Mouse (Mus musculus) MEL (cell line): ENCODE results near the gene Hspa2. TPM values are rescaled to one million over a fixed set of nuclear protein-coding genes. Genes with fewer than 3 reads are reported as not detected.

Experiments
- DNase-seq: peaks from one replicate; pipeline ENCODE4 v3.0.0; 2011; ENCODE audit warnings: low read depth, low spot score
- H3K27ac ChIP-seq: 2 replicates; pipeline ENCODE4 v1.5.1; 2012; ENCODE audit warnings: low read depth, mild to moderate bottlenecking, control low read depth, low read length, moderate library complexity; ENCODE audit not compliant: control insufficient read depth
- H3K27me3 ChIP-seq, 2 experiments: fragments of 150-350 bp in 1 of 2; sonication (generic) in 1 of 2; 2 replicates each; pipeline ENCODE4 v1.6.1; 2012; ENCODE audit warnings: low read length in 2 of 2, mild to moderate bottlenecking in 2 of 2, improper control_type of control experiment in 1 of 2, moderate library complexity in 1 of 2; ENCODE audit not compliant: insufficient read depth in 2 of 2, control insufficient read depth in 1 of 2
- H3K36me3 ChIP-seq, 2 experiments: 2 replicates each; pipeline ENCODE4 v1.6.1; 2012 to 2014; ENCODE audit warnings: low read length in 2 of 2, improper control_type of control experiment in 1 of 2, inconsistent platforms in 1 of 2, mild to moderate bottlenecking in 1 of 2; ENCODE audit not compliant: insufficient read depth in 2 of 2, control insufficient read depth in 1 of 2
- H3K4me1 ChIP-seq, 2 experiments: fragments of 150-350 bp in 1 of 2; sonication (generic) in 1 of 2; 2 replicates each; pipeline ENCODE4 v1.6.1; 2012; ENCODE audit warnings: low read length in 2 of 2, improper control_type of control experiment in 1 of 2, mild to moderate bottlenecking in 1 of 2; ENCODE audit not compliant: insufficient read depth in 2 of 2, control insufficient read depth in 1 of 2
- H3K4me3 ChIP-seq, 2 experiments: fragments of 150-350 bp in 1 of 2; sonication (generic) in 1 of 2; 2 replicates each; pipeline ENCODE4 v1.5.1; 2012; ENCODE audit warnings: low read depth in 2 of 2, low read length in 2 of 2, mild to moderate bottlenecking in 2 of 2, moderate library complexity in 2 of 2, control low read depth in 1 of 2, improper control_type of control experiment in 1 of 2; ENCODE audit not compliant: control insufficient read depth in 1 of 2, insufficient read depth in 1 of 2
- H3K79me2 ChIP-seq: 2 replicates; pipeline ENCODE4 v1.6.1; 2012; ENCODE audit warnings: mild to moderate bottlenecking, low read length, moderate library complexity; ENCODE audit not compliant: control insufficient read depth, poor library complexity, insufficient read depth
- H3K9ac ChIP-seq: 2 replicates; pipeline ENCODE4 v1.6.1; 2012; ENCODE audit warnings: low read depth, mild to moderate bottlenecking, control low read depth, low read length, moderate library complexity; ENCODE audit not compliant: control insufficient read depth, poor library complexity, severe bottlenecking
- H3K9me3 ChIP-seq: fragments of 150-350 bp; sonication (generic); replicated peaks from 2 replicates; pipeline ENCODE4 v1.6.1; 2012; ENCODE audit warnings: mild to moderate bottlenecking, low read length, improper control_type of control experiment, moderate library complexity; ENCODE audit not compliant: insufficient read depth
- BHLHE40 ChIP-seq: IDR thresholded peaks from 2 replicates; pipeline ENCODE4 v1.6.1; 2012; ENCODE audit warnings: low read depth, mild to moderate bottlenecking, inconsistent platforms, low read length, improper control_type of control experiment, borderline replicate concordance
- CHD1 ChIP-seq: IDR thresholded peaks from 2 replicates; pipeline ENCODE4 v1.6.1; 2012; ENCODE audit warnings: low read depth, mild to moderate bottlenecking, inconsistent platforms, low read length, improper control_type of control experiment
- CHD2 ChIP-seq: IDR thresholded peaks from 2 replicates; pipeline ENCODE4 v1.6.1; 2011; ENCODE audit warnings: low read length, improper control_type of control experiment
- CTCF ChIP-seq, 3 experiments: IDR thresholded peaks in 2 of 3; conservative IDR thresholded peaks in 1 of 3; 2 replicates each; pipeline ENCODE4 v1.5.1; 2011 to 2012; ENCODE audit warnings: low read length in 3 of 3, low read depth in 2 of 3, mild to moderate bottlenecking in 2 of 3, improper control_type of control experiment in 1 of 3, inconsistent platforms in 1 of 3, mixed read lengths in 1 of 3, moderate library complexity in 1 of 3; ENCODE audit not compliant: control insufficient read depth in 1 of 3, insufficient read depth in 1 of 3, poor library complexity in 1 of 3, severe bottlenecking in 1 of 3
- E2F4 ChIP-seq: IDR thresholded peaks from 2 replicates; pipeline ENCODE4 v1.6.1; 2011; ENCODE audit warnings: low read depth, low read length, improper control_type of control experiment, borderline replicate concordance
- ELF1 ChIP-seq: IDR thresholded peaks from 2 replicates; pipeline ENCODE4 v1.6.1; 2014; ENCODE audit warnings: low read depth, mild to moderate bottlenecking, inconsistent platforms, low read length, improper control_type of control experiment, moderate library complexity
- EP300 ChIP-seq, 2 experiments: IDR thresholded peaks; 2 replicates each; pipeline ENCODE4 v1.6.1; 2011; ENCODE audit warnings: improper control_type of control experiment in 2 of 2, low read length in 2 of 2, low read depth in 1 of 2, mild to moderate bottlenecking in 1 of 2
- GABPA ChIP-seq: IDR thresholded peaks from 2 replicates; pipeline ENCODE4 v1.6.1; 2012; ENCODE audit warnings: low read depth, mild to moderate bottlenecking, inconsistent platforms, low read length, improper control_type of control experiment, moderate library complexity
- HCFC1 ChIP-seq: IDR thresholded peaks from 2 replicates; pipeline ENCODE4 v1.6.1; 2012; ENCODE audit warnings: low read depth, mild to moderate bottlenecking, inconsistent platforms, low read length, improper control_type of control experiment, moderate library complexity
- KAT2A ChIP-seq: conservative IDR thresholded peaks from 2 replicates; pipeline ENCODE4 v1.6.1; 2012; ENCODE audit warnings: low read depth, low read length, improper control_type of control experiment, inconsistent platforms
- MAFK ChIP-seq: IDR thresholded peaks from 2 replicates; pipeline ENCODE4 v1.6.1; 2011; ENCODE audit warnings: low read depth, mild to moderate bottlenecking, low read length, improper control_type of control experiment, borderline replicate concordance
- MAX ChIP-seq: IDR thresholded peaks from 2 replicates; pipeline ENCODE4 v1.6.1; 2011; ENCODE audit warnings: low read length, improper control_type of control experiment
- MAZ ChIP-seq: IDR thresholded peaks from 2 replicates; pipeline ENCODE4 v1.6.1; 2012; ENCODE audit warnings: low read depth, mild to moderate bottlenecking, inconsistent platforms, low read length, improper control_type of control experiment
- MEF2A ChIP-seq: IDR thresholded peaks from 2 replicates; pipeline ENCODE4 v1.6.1; 2014; ENCODE audit warnings: low read depth, mild to moderate bottlenecking, inconsistent platforms, low read length, improper control_type of control experiment; ENCODE audit not compliant: poor library complexity, insufficient replicate concordance, severe bottlenecking; ENCODE audit errors: extremely low read depth
- MXI1 ChIP-seq: IDR thresholded peaks from 2 replicates; pipeline ENCODE4 v1.6.1; 2011; ENCODE audit warnings: mild to moderate bottlenecking, low read depth, low read length, improper control_type of control experiment
- MYC ChIP-seq: IDR thresholded peaks from 2 replicates; pipeline ENCODE4 v1.6.1; 2011; ENCODE audit warnings: low read depth, mild to moderate bottlenecking, low read length, improper control_type of control experiment, moderate library complexity
- NELFE ChIP-seq: IDR thresholded peaks from 2 replicates; pipeline ENCODE4 v1.6.1; 2011; ENCODE audit warnings: low read depth, low read length, improper control_type of control experiment
- POLR2A ChIP-seq, 2 experiments: IDR thresholded peaks; 2 replicates each; pipeline ENCODE4 v1.6.1; 2011 to 2012; ENCODE audit warnings: low read length in 2 of 2, mild to moderate bottlenecking in 2 of 2, control low read depth in 1 of 2, improper control_type of control experiment in 1 of 2, low read depth in 1 of 2, moderate library complexity in 1 of 2; ENCODE audit not compliant: control insufficient read depth in 1 of 2, insufficient read depth in 1 of 2, poor library complexity in 1 of 2
- POLR2AphosphoS2 ChIP-seq: IDR thresholded peaks from 2 replicates; pipeline ENCODE4 v1.6.1; 2011; ENCODE audit warnings: low read length, improper control_type of control experiment
- POLR2AphosphoS5 ChIP-seq: IDR thresholded peaks from 2 replicates; pipeline ENCODE4 v1.6.1; 2012; ENCODE audit warnings: low read depth, borderline replicate concordance, mild to moderate bottlenecking, inconsistent platforms, low read length, moderate library complexity, mixed read lengths
- RCOR1 ChIP-seq: IDR thresholded peaks from 2 replicates; pipeline ENCODE4 v1.6.1; 2012; ENCODE audit warnings: low read depth, mild to moderate bottlenecking, inconsistent platforms, low read length, improper control_type of control experiment
- SIN3A ChIP-seq: IDR thresholded peaks from 2 replicates; pipeline ENCODE4 v1.6.1; 2012; ENCODE audit warnings: low read length, improper control_type of control experiment, inconsistent platforms
- TAL1 ChIP-seq: IDR thresholded peaks from 2 replicates; pipeline ENCODE4 v1.6.1; 2012; ENCODE audit warnings: mild to moderate bottlenecking, inconsistent platforms, low read length, moderate library complexity, mixed read lengths
- TBP ChIP-seq: IDR thresholded peaks from 2 replicates; pipeline ENCODE4 v1.8.0; 2011; ENCODE audit warnings: low read depth, low read length, improper control_type of control experiment
- TCF12 ChIP-seq: IDR thresholded peaks from 2 replicates; pipeline ENCODE4 v1.6.1; 2014; ENCODE audit warnings: low read depth, mild to moderate bottlenecking, inconsistent platforms, low read length, improper control_type of control experiment, moderate library complexity
- UBTF ChIP-seq: IDR thresholded peaks from 2 replicates; pipeline ENCODE4 v1.6.1; 2012; ENCODE audit warnings: low read depth, mild to moderate bottlenecking, inconsistent platforms, low read length, improper control_type of control experiment, moderate library complexity, borderline replicate concordance; ENCODE audit not compliant: insufficient read depth
- USF1 ChIP-seq: IDR thresholded peaks from 2 replicates; pipeline ENCODE4 v1.6.1; 2014; ENCODE audit warnings: low read depth, mild to moderate bottlenecking, inconsistent platforms, low read length, improper control_type of control experiment, moderate library complexity
- USF2 ChIP-seq, 2 experiments: IDR thresholded peaks; 2 replicates each; pipeline ENCODE4 v1.6.1; 2011 to 2012; ENCODE audit warnings: improper control_type of control experiment in 2 of 2, low read length in 2 of 2, borderline replicate concordance in 1 of 2, inconsistent platforms in 1 of 2, low read depth in 1 of 2, mild to moderate bottlenecking in 1 of 2; ENCODE audit not compliant: insufficient read depth in 1 of 2
- ZMIZ1 ChIP-seq: IDR thresholded peaks from 2 replicates; pipeline ENCODE4 v1.6.1; 2012; ENCODE audit warnings: low read depth, mild to moderate bottlenecking, inconsistent platforms, low read length, improper control_type of control experiment, moderate library complexity
- ZNF384 ChIP-seq: IDR thresholded peaks from 2 replicates; pipeline ENCODE4 v1.6.1; 2012; ENCODE audit warnings: low read depth, mild to moderate bottlenecking, inconsistent platforms, low read length, improper control_type of control experiment
- polyA plus RNA-seq, 2 experiments: library from polyadenylated mRNA; stranded (reverse) in 1 of 2; unstranded in 1 of 2; fragments of >175 nt in 1 of 2; fragments of >200 nt in 1 of 2; gene quantifications; 2 replicates each; pipeline versions ENCODE4 v1.2.1 to v1.2.4; 2012; ENCODE audit warnings: low replicate concordance in 2 of 2, low read depth in 1 of 2; ENCODE audit not compliant: insufficient read length in 2 of 2, insufficient read depth in 1 of 2, missing spikeins in 1 of 2
- total RNA-seq: library from RNA; depleted of rRNA; stranded (reverse); fragments of 300-350 nt; gene quantifications from 2 replicates; pipeline ENCODE4 v1.2.3, GENCODE M21; 2012

The Hspa2 gene
- total and polyA plus RNA-seq, 3 experiments = 6.6 to 9.3 TPM; not detected in 1

DNA sequence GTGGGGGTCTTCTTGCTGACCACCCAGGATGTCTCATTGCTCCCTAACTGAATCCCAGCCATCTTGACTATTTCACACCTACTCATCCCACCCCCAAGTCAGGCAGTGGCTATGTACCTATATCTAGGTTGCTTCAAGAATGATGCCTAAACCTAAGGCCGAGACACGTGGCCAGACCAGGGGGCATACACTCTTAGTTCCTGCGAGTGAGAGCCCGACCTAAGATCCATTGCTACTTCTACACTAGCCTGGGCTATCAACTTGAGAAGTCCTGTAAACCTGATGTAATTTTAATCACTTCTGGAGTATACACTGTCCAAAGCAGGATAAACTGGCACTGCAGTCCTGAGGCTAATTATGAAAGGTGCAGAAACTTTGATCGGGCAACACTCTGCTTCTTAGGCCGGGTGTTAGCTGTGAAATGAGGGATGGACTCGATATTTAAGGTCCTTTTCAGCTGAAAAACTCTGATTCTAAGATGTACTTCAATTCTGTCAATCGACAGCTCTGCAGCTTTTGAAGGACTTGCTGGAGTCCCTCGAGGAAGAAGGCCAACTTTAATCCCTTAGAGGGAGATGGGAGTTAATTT, 35.7 kb upstream of the Hspa2 start:
- peak overlapping the region; percentile 97 for H3K27ac ChIP-seq

DNA sequence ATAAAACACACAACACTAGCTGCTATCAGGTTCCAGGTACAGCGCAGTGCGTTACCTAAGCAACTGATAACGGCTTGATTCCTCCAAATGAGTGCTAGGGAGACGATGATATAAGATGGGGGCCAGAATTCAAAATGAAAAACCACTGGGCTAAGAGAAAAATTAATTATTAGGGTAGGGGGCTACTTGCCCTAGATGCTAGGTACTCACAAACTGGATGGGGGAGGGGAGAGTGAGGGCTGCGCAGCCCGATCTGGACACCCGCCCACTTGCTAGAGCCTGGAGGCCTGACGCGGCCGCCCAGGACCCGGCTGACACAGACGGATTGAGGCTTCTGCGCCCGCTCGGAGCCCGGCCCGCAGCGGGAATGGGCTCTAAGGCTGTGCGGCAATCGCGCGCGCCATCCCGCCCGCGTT, 35.2 kb upstream of the Hspa2 start:
- Histone ChIP-seq H3K4me3 (peak overlapping the region; percentile 67 to 87), H3K9ac (peak overlapping the region; percentile 100), H3K79me2 (peaks cover 80% of the 10 kb centered on the region), H3K9me3 (no peaks in the 10 kb centered on the region), H3K27ac (peak overlapping the region; percentile 97), H3K27me3 (no peaks in the 10 kb centered on the region), H3K36me3 (peaks cover 0 to 41% of the 10 kb centered on the region in 2 experiments; a peak in 2 of 4 replicates), H3K4me1 (peaks cover 25 to 35% of the 10 kb centered on the region in 2 experiments)
- DNase-seq = peak; percentile 80
- TF ChIP-seq MEF2A (no peak), CHD1 (no peak), TBP (peak; percentile 64; the same call in 1 of the 2 replicates), GABPA (no peak), TAL1 (no peak; the same call in 1 of the 2 replicates), POLR2A (IDR thresholded peaks at IDR 0.05; ENCODE audit: control insufficient read depth in 1 of 2, insufficient read depth in 1 of 2, low read depth in 1 of 2, low read length in 2 of 2, poor library complexity in 1 of 2) (no peak; a peak in 1 of 4 replicates), E2F4 (no peak), UBTF (no peak), CHD2 (no peak), SIN3A (peak; percentile 27), MAX (no peak), POLR2AphosphoS5 (no peak), ZNF384 (no peak), MAFK (no peak), TCF12 (no peak; the same call in 1 of the 2 replicates), USF1 (no peak), BHLHE40 (no peak), KAT2A (no peak), RCOR1 (no peak), MYC (no peak), ZMIZ1 (no peak), ELF1 (no peak), USF2 (IDR thresholded peaks at IDR 0.05; ENCODE audit: borderline replicate concordance in 1 of 2, insufficient read depth in 1 of 2, low read depth in 1 of 2, low read length in 2 of 2) (no peak), POLR2AphosphoS2 (no peak), MXI1 (no peak)

More for the DNA sequence above, 35.7 kb upstream of the Hspa2 start:
- Histone ChIP-seq H3K79me2 (peaks cover 76% of the 10 kb centered on the region), H3K27me3 (no peaks in the 10 kb centered on the region), H3K36me3 (peaks cover 0 to 40% of the 10 kb centered on the region in 2 experiments; a peak in 2 of 4 replicates), H3K4me1 (peaks cover 22 to 38% of the 10 kb centered on the region in 2 experiments), H3K4me3 (peak overlapping the region; percentile 67 to 87), H3K9me3 (no peaks in the 10 kb centered on the region), H3K9ac (peak overlapping the region; percentile 100)
- DNase-seq = peak; percentile 72
- peak; percentile 79 for TF ChIP-seq MYC
- TF ChIP-seq USF1 = peak; percentile 61
- no peak for TF ChIP-seq KAT2A
- TF ChIP-seq NELFE = peak; percentile 5; the same call in 1 of the 2 replicates
- peak; percentile 82 for TF ChIP-seq MAX
- TF ChIP-seq MAZ = peak; percentile 42; the same call in 1 of the 2 replicates
- no peak for TF ChIP-seq POLR2AphosphoS5
- TF ChIP-seq HCFC1 = peak; percentile 17; the same call in 1 of the 2 replicates
- TF ChIP-seq MXI1 = peak; percentile 83
- TF ChIP-seq CTCF (IDR thresholded peaks at IDR 0.05 in 2 of 3, conservative IDR thresholded peaks at IDR 0.05 in 1 of 3; ENCODE audit: control insufficient read depth in 1 of 3, insufficient read depth in 1 of 3, low read depth in 2 of 3, low read length in 3 of 3, poor library complexity in 1 of 3, severe bottlenecking in 1 of 3) = no peak
- TF ChIP-seq EP300 (IDR thresholded peaks at IDR 0.05; ENCODE audit: low read depth in 1 of 2, low read length in 2 of 2) = peak; percentile 29; a peak in 1 of 4 replicates
- TF ChIP-seq ELF1 = no peak
